Mouse (Mus musculus) forebrain, embryonic 11.5 days (tissue): ENCODE data around the gene Pkd2l1. TPM values are rescaled to one million over a fixed set of nuclear protein-coding genes. Genes with fewer than 3 reads are reported as not detected.
A peak's percentile ranks its signal among the peaks of the same experiment; 100 is the strongest.

ENCODE experiments used
- ATAC-seq: fragments of 200-750 bp; cut with Nextera tagmentation; replicated peaks from 2 replicates; pipeline ENCODE4 v1.8.0; 2017; ENCODE audit warnings: moderate TSS enrichment; ENCODE audit not compliant: low FRiP score
- DNase-seq: peaks from one replicate; pipeline ENCODE4 v3.0.0-alpha.2; 2017; ENCODE audit warnings: low spot score
- H3K27ac ChIP-seq: fragments of 300-500 bp; sonication (generic); 2 replicates; pipeline ENCODE4 v1.5.1; 2014; ENCODE audit warnings: low read depth, low read length
- H3K27me3 ChIP-seq: fragments of 300-500 bp; sonication (generic); 2 replicates; pipeline ENCODE4 v1.6.1; 2014; ENCODE audit warnings: mild to moderate bottlenecking, low read length, mixed read lengths; ENCODE audit not compliant: control insufficient read depth, insufficient read depth
- H3K36me3 ChIP-seq: fragments of 300-500 bp; sonication (generic); 2 replicates; pipeline ENCODE4 v1.6.1; 2014; ENCODE audit warnings: mild to moderate bottlenecking, low read length, moderate library complexity, mixed read lengths; ENCODE audit not compliant: control insufficient read depth, insufficient read depth
- H3K4me1 ChIP-seq: fragments of 300-500 bp; sonication (generic); replicated peaks from 2 replicates; pipeline ENCODE4 v1.6.1; 2014; ENCODE audit warnings: low read length, mixed read lengths; ENCODE audit not compliant: control insufficient read depth, insufficient read depth
- H3K4me2 ChIP-seq: fragments of 300-500 bp; sonication (generic); 2 replicates; pipeline ENCODE4 v1.6.1; 2014; ENCODE audit warnings: low read depth, mild to moderate bottlenecking, low read length, moderate library complexity, mixed read lengths; ENCODE audit not compliant: severe bottlenecking
- H3K4me3 ChIP-seq: fragments of 300-500 bp; sonication (generic); 2 replicates; pipeline ENCODE4 v1.5.1; 2014; ENCODE audit warnings: low read depth, low read length
- H3K9ac ChIP-seq: fragments of 300-500 bp; sonication (generic); 2 replicates; pipeline ENCODE4 v1.6.1; 2014; ENCODE audit warnings: low read length
- H3K9me3 ChIP-seq: fragments of 300-500 bp; sonication (generic); 2 replicates; pipeline ENCODE4 v1.6.1; 2016; ENCODE audit warnings: low read length, mixed read lengths; ENCODE audit not compliant: control insufficient read depth
- WGBS: fragments of 180-500 bp; shearing (Covaris S2); extraction: QIAGEN DNeasy Blood & Tissue Kit; methylation state at CpG from one replicate; pipeline ENCODE4 v1.1.7; 2014; 5-methylcytosine and 5-hydroxymethylcytosine counted together
- polyA plus RNA-seq: library from polyadenylated mRNA; unstranded; fragments of >200 nt; fragmentation: Nextera tagmentation; extraction: Ambion mirVana; gene quantifications from 2 replicates; pipeline ENCODE4 v1.2.1, GENCODE M21; 2014

Pkd2l1 gene
- polyA plus RNA-seq = 0.25 and 0.39 TPM in 2 replicates

DNA sequence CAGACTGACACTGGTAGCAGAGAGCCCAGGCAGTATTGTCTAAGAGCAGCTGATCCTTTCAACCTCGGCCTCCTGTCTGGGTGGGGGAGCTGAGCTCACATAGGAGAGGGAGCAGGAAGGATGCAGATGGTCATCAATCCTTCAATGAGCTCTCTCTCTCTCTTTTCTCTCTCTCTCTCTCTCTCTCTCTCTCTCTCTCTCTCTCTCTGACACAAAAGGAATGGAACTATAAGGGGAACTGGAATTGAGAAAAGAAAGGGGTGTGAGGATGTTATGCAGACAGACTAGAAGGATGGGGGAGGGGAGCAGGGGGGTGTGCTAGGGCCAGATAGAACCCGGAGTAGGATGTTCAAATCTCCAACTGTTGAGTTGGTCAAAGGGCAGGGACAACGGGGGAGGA is at the start of gene Pkd2l1:
Gene Pkd2l1 (minus strand): TSS at position 101 of the 400 bp plus-strand sequence.
- H3K4me2 ChIP-seq = no peak within 1 kb of the TSS
- ATAC-seq (no peak), DNase-seq (no peak)
- WGBS = 56% methylated on average over 3 of the region's 3 CpGs
- no peaks in the 10 kb centered on the region for H3K9me3 ChIP-seq
- H3K9ac ChIP-seq = no peak within 1 kb of the TSS
- no peaks in the 10 kb centered on the region; the same call in 1 of the 2 replicates for H3K4me1 ChIP-seq
- no peak within 1 kb of the TSS for H3K4me3 ChIP-seq
- no peak within 1 kb of the TSS for H3K27ac ChIP-seq
- H3K36me3 ChIP-seq = no peaks in the 10 kb centered on the region
- no peaks in the 10 kb centered on the region for H3K27me3 ChIP-seq

DNA sequence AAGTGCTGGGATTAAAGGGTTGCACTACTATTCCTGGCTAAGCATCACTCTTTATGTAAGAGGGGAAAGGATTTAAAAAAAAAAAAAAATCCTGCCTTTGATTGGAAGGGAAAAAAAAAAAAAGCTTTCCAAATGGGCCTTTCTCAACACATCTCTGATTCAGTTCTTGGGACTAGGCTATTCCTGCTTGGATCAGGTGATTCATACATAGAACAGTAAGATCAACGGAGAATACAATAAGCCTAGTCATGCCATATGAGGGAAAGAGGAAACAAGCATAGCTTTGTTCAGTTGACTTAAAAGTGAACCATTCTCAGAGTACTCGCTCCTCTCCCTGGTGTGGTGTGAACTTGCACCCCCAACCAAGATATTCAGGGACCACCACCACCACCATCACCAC is 46.7 kb upstream of the Pkd2l1 start:
- Histone ChIP-seq H3K27ac (no peak overlapping the region), H3K9me3 (no peaks in the 10 kb centered on the region), H3K36me3 (no peaks in the 10 kb centered on the region), H3K4me1 (no peaks in the 10 kb centered on the region), H3K9ac (no peak overlapping the region), H3K4me2 (no peak overlapping the region), H3K4me3 (no peak overlapping the region), H3K27me3 (no peaks in the 10 kb centered on the region)
- ATAC-seq (no peak), DNase-seq (no peak)
- WGBS = 88% methylated on average over 2 of the region's 2 CpGs

DNA sequence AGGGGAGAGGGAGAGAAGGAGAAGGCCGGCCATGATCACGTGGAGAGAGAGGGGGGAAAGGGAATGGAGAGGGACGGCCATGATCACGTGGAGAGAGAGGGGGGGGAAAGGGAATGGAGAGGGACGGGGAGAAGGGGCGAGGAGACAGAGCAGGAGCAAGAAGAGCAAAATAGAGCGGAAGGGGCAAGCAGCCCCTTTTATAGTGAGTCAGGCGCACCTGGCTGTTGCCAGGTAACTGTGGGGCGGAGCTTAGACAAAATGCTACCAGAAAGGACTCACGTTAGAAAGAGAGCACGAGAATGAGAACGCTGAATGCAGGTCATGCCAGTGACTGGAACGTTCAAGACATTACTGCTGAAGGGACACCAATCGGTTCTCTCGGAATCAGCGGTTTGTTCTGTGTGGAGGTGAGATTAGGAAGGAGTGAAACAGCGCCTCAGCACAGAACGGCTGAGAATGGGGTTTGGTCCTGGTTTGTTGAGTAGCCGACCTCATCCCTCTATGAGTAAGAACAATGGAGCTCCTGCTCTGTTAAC is 45.3 kb upstream of the Pkd2l1 start:
- no peaks in the 10 kb centered on the region for H3K36me3 ChIP-seq
- H3K9me3 ChIP-seq = no peaks in the 10 kb centered on the region
- no peaks in the 10 kb centered on the region for H3K27me3 ChIP-seq
- peak overlapping the region; percentile 50 for H3K9ac ChIP-seq
- DNase-seq = peak; percentile 55
- WGBS = 21% methylated on average over 19 of the region's 19 CpGs
- H3K4me2 ChIP-seq = peak overlapping the region; percentile 39
- H3K27ac ChIP-seq = no peak overlapping the region
- no peak overlapping the region for H3K4me3 ChIP-seq
- H3K4me1 ChIP-seq = no peaks in the 10 kb centered on the region
- no peak for ATAC-seq

DNA sequence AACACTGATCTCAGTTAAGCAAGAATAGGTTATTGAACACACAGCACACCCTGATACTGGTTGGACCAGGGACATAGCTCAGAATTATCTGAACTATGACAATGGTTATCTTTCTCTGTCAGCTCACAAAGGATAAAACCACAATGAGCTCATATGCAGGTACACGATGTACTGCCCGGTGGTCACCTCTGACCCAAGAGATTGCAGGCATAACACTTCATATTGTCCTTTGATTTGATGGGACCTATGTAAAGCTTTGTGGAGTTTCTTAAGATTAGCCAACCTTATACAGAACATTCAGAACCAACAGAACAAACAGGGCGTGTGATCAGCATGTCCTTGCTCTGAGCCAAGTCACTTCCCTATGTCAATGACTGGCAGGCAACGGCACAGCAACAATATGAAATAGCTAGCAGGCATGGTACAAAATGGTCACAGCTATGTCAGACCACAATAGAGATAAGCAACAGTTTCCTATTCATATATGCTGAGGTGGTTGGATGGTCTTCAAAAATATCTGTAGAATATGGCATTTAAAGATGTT is 39.4 kb upstream of the Pkd2l1 start:
- H3K9ac ChIP-seq = no peak overlapping the region
- no peaks in the 10 kb centered on the region for H3K9me3 ChIP-seq
- no peak overlapping the region for H3K27ac ChIP-seq
- no peaks in the 10 kb centered on the region for H3K36me3 ChIP-seq
- DNase-seq = no peak
- no peak overlapping the region for H3K4me2 ChIP-seq
- no peak for ATAC-seq
- no peaks in the 10 kb centered on the region for H3K27me3 ChIP-seq
- no peak overlapping the region for H3K4me3 ChIP-seq
- no peaks in the 10 kb centered on the region for H3K4me1 ChIP-seq
- WGBS = 90% methylated on average over 4 of the region's 4 CpGs

DNA sequence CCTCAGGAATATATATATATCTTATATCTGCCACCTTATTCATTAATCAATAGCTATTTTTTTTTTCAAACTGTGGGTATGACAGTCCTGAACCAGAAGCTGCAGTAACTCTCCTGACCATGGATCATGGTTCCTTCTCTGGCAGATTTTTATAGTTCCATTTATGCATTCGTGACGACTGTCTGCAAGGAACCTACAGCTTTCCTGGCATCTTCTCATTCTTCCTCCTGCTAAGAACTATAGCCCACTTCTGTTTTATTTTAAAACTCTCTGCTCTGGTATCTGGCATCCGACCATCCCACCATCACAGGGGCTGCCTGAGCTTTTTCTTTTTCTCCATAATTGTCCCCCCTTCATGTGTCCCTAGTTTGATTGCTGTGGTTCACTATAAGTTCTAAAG is 38.0 kb upstream of the Pkd2l1 start:
- H3K27ac ChIP-seq = no peak overlapping the region
- H3K27me3 ChIP-seq = no peaks in the 10 kb centered on the region
- no peak overlapping the region for H3K4me2 ChIP-seq
- H3K9me3 ChIP-seq = no peaks in the 10 kb centered on the region
- WGBS = 78% methylated on average over 3 of the region's 3 CpGs
- DNase-seq = no peak
- no peak overlapping the region for H3K9ac ChIP-seq
- no peaks in the 10 kb centered on the region for H3K4me1 ChIP-seq
- no peak overlapping the region for H3K4me3 ChIP-seq
- ATAC-seq = no peak
- H3K36me3 ChIP-seq = no peaks in the 10 kb centered on the region

DNA sequence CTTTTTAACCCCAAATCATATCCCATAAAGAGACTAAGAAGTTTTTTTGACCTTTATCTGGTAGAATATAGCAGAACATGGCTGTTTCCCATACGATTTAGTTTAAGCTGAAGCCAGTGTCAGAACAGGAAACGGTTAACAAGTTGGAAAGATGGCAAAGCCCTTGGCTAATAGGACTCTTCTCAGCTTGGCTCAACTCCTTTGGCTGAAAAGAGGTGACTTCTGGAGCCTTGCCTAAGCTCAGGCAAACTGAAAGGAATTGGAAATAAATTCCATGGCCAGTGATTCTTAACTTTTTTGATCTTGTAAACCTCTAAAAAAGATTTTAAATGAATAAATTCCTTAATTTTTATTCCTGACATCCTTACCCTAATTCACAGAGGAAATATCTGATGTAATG is 37.5 kb upstream of the Pkd2l1 start:
- DNase-seq (no peak), ATAC-seq (no peak)
- H3K4me3 ChIP-seq = no peak overlapping the region
- no peaks in the 10 kb centered on the region for H3K4me1 ChIP-seq
- H3K27ac ChIP-seq = no peak overlapping the region
- H3K36me3 ChIP-seq = no peaks in the 10 kb centered on the region
- H3K4me2 ChIP-seq = no peak overlapping the region
- H3K27me3 ChIP-seq = no peaks in the 10 kb centered on the region
- no peaks in the 10 kb centered on the region for H3K9me3 ChIP-seq
- whole genome bisulfite sequencing = 73% methylated on average over 2 of the region's 2 CpGs
- H3K9ac ChIP-seq = no peak overlapping the region

DNA sequence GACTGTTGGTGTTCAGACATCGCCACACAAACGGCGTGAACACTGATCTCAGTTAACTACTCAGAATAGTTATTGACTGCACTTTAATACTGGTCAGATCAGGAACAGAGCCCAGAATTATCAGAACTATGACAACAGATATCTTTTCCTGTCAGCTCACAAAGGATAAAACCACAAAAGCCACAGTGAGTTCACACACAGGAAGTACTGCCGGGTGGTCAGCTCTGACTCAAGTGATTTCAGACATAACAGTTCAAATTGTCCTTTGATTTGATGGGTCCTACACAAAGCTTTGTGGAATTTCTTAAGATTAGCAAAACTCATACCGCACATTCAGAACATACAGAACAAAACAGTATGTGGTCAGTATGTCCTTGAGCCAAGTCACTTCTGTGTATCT is 33.5 kb upstream of the Pkd2l1 start:
- no peaks in the 10 kb centered on the region for H3K27me3 ChIP-seq
- WGBS = 91% methylated on average over 5 of the region's 5 CpGs
- no peaks in the 10 kb centered on the region for H3K4me1 ChIP-seq

DNA sequence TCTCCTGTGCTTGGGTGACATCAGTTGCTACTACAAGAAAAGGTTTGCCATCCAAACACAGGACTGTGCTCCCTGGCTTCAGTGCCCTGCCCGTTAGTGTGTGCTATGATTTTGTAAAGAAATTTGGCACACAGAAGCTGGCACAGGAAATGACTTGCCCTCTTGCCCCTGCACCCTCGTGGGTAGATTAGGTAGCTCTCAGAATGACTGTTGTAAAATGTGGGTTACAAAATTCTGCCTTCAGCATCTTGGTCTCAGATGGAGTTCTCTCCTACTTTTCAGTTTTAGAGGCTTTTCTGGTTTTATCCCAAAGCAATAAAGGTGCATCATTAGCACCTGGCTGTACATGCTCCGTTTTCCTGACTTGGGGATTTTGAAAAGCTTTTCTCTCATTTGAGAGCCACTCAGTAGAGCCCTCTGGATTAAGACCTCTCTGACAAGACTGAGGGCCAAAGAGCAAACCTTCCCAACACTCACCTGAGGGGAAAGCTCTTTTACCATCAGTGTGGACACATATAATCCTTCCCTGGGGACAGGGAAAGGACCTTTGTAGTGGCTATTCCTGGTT is 25.8 kb upstream of the Pkd2l1 start:
- no peaks in the 10 kb centered on the region for H3K9me3 ChIP-seq
- H3K4me3 ChIP-seq = no peak overlapping the region
- no peaks in the 10 kb centered on the region for H3K4me1 ChIP-seq
- H3K27me3 ChIP-seq = no peaks in the 10 kb centered on the region
- H3K27ac ChIP-seq = no peak overlapping the region
- no peaks in the 10 kb centered on the region for H3K36me3 ChIP-seq
- no peak for ATAC-seq
- H3K9ac ChIP-seq = no peak overlapping the region
- WGBS = 77% methylated on average over 3 of the region's 3 CpGs
- H3K4me2 ChIP-seq = no peak overlapping the region
- no peak for DNase-seq

More for the DNA sequence above, 33.5 kb upstream of the Pkd2l1 start:
- Histone ChIP-seq H3K4me2 (no peak overlapping the region), H3K27ac (no peak overlapping the region), H3K36me3 (no peaks in the 10 kb centered on the region), H3K4me3 (no peak overlapping the region), H3K9me3 (no peaks in the 10 kb centered on the region), H3K9ac (no peak overlapping the region)
- no peak for DNase-seq
- ATAC-seq = no peak

DNA sequence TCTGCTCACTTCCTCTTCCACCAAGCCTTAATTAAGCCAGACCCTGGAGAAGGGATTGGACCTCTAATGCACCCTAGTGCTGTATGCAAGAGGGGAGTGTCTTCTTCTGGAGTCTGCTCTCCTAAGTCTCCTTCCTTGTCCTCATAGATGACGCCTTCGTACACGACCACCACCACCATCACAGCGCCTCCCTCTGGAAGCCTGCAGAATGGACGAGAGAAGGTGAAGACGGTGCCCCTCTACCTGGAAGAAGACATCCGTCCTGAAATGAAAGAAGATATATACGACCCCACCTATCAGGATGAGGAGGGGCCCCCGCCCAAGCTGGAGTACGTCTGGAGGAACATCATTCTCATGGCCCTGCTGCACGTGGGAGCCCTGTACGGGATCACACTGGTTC is 23.0 kb upstream of the Pkd2l1 start:
- DNase-seq = no peak
- 80% methylated on average over 12 of the region's 12 CpGs for WGBS

More for the DNA sequence above, 23.0 kb upstream of the Pkd2l1 start:
- ATAC-seq = no peak
- H3K27me3 ChIP-seq = no peaks in the 10 kb centered on the region
- H3K9ac ChIP-seq = no peak overlapping the region
- H3K9me3 ChIP-seq = no peaks in the 10 kb centered on the region
- H3K4me2 ChIP-seq = no peak overlapping the region
- no peaks in the 10 kb centered on the region for H3K36me3 ChIP-seq
- no peak overlapping the region for H3K4me3 ChIP-seq
- H3K27ac ChIP-seq = no peak overlapping the region
- H3K4me1 ChIP-seq = no peaks in the 10 kb centered on the region
